Comparison of ENCODE assay signal across 8 mouse cellular contexts in genomic region chr7:6282749-6283148, GRCm38 (mm10). TPM values are rescaled to one million over a fixed set of nuclear protein-coding genes. Genes with fewer than 3 reads are reported as not detected.
DNase-seq lines count a peak whose midpoint lies in the region; ATAC-seq and TF ChIP-seq lines count a peak whose summit lies in the region.

No protein-coding gene starts in this region.

- H3K4me2 ChIP-seq in embryonic facial prominence, embryonic 15.5 days (replicated peaks): peak overlapping the region; percentile 63
- H3K4me2 ChIP-seq in heart, embryonic 11.5 days: peak overlapping the region; percentile 61
- peak overlapping the region; percentile 61 for H3K4me2 ChIP-seq in kidney, embryonic 15.5 days
- H3K4me2 ChIP-seq in myocyte (ENCODE audit: low read depth): peak overlapping the region; percentile 73

- DNase-seq in CD4-positive, CD25-positive, alpha-beta regulatory T cell, adult 2 months (ENCODE audit: low read depth, low spot score): peak; percentile 94
- DNase-seq in adrenal gland, postnatal 36 days: peak; percentile 67 to 82
- peak; percentile 78 for DNase-seq in liver, adult 2 months (ENCODE audit: extremely low read depth, low read depth, low spot score)
- peak; percentile 93 for DNase-seq in splenic B cell, adult 2 months (ENCODE audit: low read depth, low spot score)

- H3K79me2 ChIP-seq in liver, adult 2 months (ENCODE audit: control insufficient read depth, insufficient read depth, low read length): no peaks in the 10 kb centered on the region
- no peaks in the 10 kb centered on the region for H3K79me2 ChIP-seq in myocyte (ENCODE audit: control insufficient read depth, insufficient read depth)

- TF ChIP-seq POLR2A in liver, adult 2 months (IDR thresholded peaks at IDR 0.05; ENCODE audit: extremely low read depth, insufficient read depth, low read length): no peak
- TF ChIP-seq POLR2A in myocyte (IDR thresholded peaks at IDR 0.05; ENCODE audit: insufficient read length, low read depth): no peak

- peak overlapping the region; percentile 63 for H3K4me3 ChIP-seq in embryonic facial prominence, embryonic 15.5 days (replicated peaks)
- H3K4me3 ChIP-seq in heart, embryonic 11.5 days (ENCODE audit: low read depth, low read length): peak overlapping the region; percentile 56
- peak overlapping the region; percentile 57 for H3K4me3 ChIP-seq in kidney, embryonic 15.5 days (replicated peaks)
- peak overlapping the region; percentile 80 for H3K4me3 ChIP-seq in liver, adult 2 months (ENCODE audit: insufficient read depth, low read depth, low read length)
- peak overlapping the region; percentile 46 for H3K4me3 ChIP-seq in myocyte

- H3ac ChIP-seq in myocyte (ENCODE audit: control insufficient read depth, insufficient read length): peak overlapping the region; percentile 59

- peaks cover 13% of the 10 kb centered on the region for H3K4me1 ChIP-seq in embryonic facial prominence, embryonic 15.5 days
- peaks cover 8% of the 10 kb centered on the region for H3K4me1 ChIP-seq in heart, embryonic 11.5 days (ENCODE audit: control insufficient read depth, insufficient read depth, low read length)
- H3K4me1 ChIP-seq in kidney, embryonic 15.5 days: peaks cover 19% of the 10 kb centered on the region
- H3K4me1 ChIP-seq in liver, adult 2 months (ENCODE audit: control insufficient read depth, insufficient read depth, low read length): peaks cover 5% of the 10 kb centered on the region; the same call in 1 of the 2 replicates

- WGBS in embryonic facial prominence, embryonic 15.5 days: 0% methylated on average over 1 of the region's 1 CpGs
- WGBS in heart, embryonic 11.5 days (ENCODE audit: insufficient replicate concordance): 0% methylated on average over 1 of the region's 1 CpGs
- WGBS in kidney, embryonic 15.5 days: 0% methylated on average over 1 of the region's 1 CpGs
- 5% methylated on average over 1 of the region's 1 CpGs for WGBS in liver, adult 2 months

- H3K36me3 ChIP-seq in embryonic facial prominence, embryonic 15.5 days: no peaks in the 10 kb centered on the region
- H3K36me3 ChIP-seq in heart, embryonic 11.5 days (ENCODE audit: control insufficient read depth, insufficient read depth, low read length): no peaks in the 10 kb centered on the region
- H3K36me3 ChIP-seq in kidney, embryonic 15.5 days: no peaks in the 10 kb centered on the region
- no peaks in the 10 kb centered on the region for H3K36me3 ChIP-seq in liver, adult 2 months (ENCODE audit: control insufficient read depth, insufficient read depth, low read length)
- no peaks in the 10 kb centered on the region for H3K36me3 ChIP-seq in myocyte (ENCODE audit: control insufficient read depth, insufficient read depth)
- no peaks in the 10 kb centered on the region for H3K36me3 ChIP-seq in splenic B cell, adult 2 months (ENCODE audit: control insufficient read depth, insufficient read depth, low read length, poor library complexity, severe bottlenecking)

- H3K9me3 ChIP-seq in embryonic facial prominence, embryonic 15.5 days (replicated peaks): no peaks in the 10 kb centered on the region
- H3K9me3 ChIP-seq in heart, embryonic 11.5 days (replicated peaks; ENCODE audit: control insufficient read depth, low read length): no peaks in the 10 kb centered on the region
- H3K9me3 ChIP-seq in kidney, embryonic 15.5 days (replicated peaks): no peaks in the 10 kb centered on the region

- ATAC-seq in embryonic facial prominence, embryonic 15.5 days (ENCODE audit: insufficient number of reproducible peaks, low FRiP score, low TSS enrichment, low read depth): no peak
- ATAC-seq in heart, embryonic 11.5 days (replicated peaks; ENCODE audit: insufficient number of reproducible peaks, low FRiP score, low TSS enrichment): no peak
- ATAC-seq in kidney, embryonic 15.5 days (replicated peaks; ENCODE audit: low FRiP score): no peak

- no peak overlapping the region for H3K9ac ChIP-seq in embryonic facial prominence, embryonic 15.5 days
- H3K9ac ChIP-seq in heart, embryonic 11.5 days (ENCODE audit: low read depth, low read length): no peak overlapping the region
- no peak overlapping the region for H3K9ac ChIP-seq in kidney, embryonic 15.5 days
- H3K9ac ChIP-seq in liver, adult 2 months (ENCODE audit: low read depth, low read length): peak overlapping the region; percentile 59; the same call in 1 of the 2 replicates

- peak; percentile 55 for TF ChIP-seq CTCF in liver, adult 2 months (IDR thresholded peaks at IDR 0.05; ENCODE audit: low read depth, low read length)

- H3K27me3 ChIP-seq in embryonic facial prominence, embryonic 15.5 days: no peaks in the 10 kb centered on the region
- H3K27me3 ChIP-seq in heart, embryonic 11.5 days (ENCODE audit: control insufficient read depth, insufficient read depth, low read length): no peaks in the 10 kb centered on the region
- no peaks in the 10 kb centered on the region for H3K27me3 ChIP-seq in kidney, embryonic 15.5 days
- no peaks in the 10 kb centered on the region for H3K27me3 ChIP-seq in liver, adult 2 months (ENCODE audit: control insufficient read depth, insufficient read depth, low read length)
- peaks cover 6% of the 10 kb centered on the region for H3K27me3 ChIP-seq in myocyte (ENCODE audit: control insufficient read depth, insufficient read depth, insufficient read length)
- no peaks in the 10 kb centered on the region for H3K27me3 ChIP-seq in splenic B cell, adult 2 months (ENCODE audit: control insufficient read depth, insufficient read depth, low read length, poor library complexity, severe bottlenecking)

- H3K27ac ChIP-seq in embryonic facial prominence, embryonic 15.5 days (replicated peaks): peak overlapping the region; percentile 96
- H3K27ac ChIP-seq in heart, embryonic 11.5 days (ENCODE audit: low read depth, low read length): no peak overlapping the region
- 0 out of 2 replicates have a peak overlapping the region, but pooled peaks have one; percentile 87 for H3K27ac ChIP-seq in kidney, embryonic 15.5 days
- H3K27ac ChIP-seq in liver, adult 2 months (replicated peaks; ENCODE audit: insufficient read depth, low read depth, low read length): no peak overlapping the region

TF ChIP-seq in myocyte, 11 proteins besides CTCF, POLR2A, EP300 and RAD21:
- no peak for TF ChIP-seq REST (IDR thresholded peaks at IDR 0.05; ENCODE audit: insufficient read depth, insufficient read length)
- no peak for TF ChIP-seq MYOD1 (IDR thresholded peaks at IDR 0.05; ENCODE audit: control insufficient read depth in 1 of 3, insufficient read length in 2 of 3, low read depth in 2 of 3)
- no peak for TF ChIP-seq MAX (IDR thresholded peaks at IDR 0.05; ENCODE audit: low read depth)
- no peak for TF ChIP-seq MYOG (IDR thresholded peaks at IDR 0.05; ENCODE audit: control insufficient read depth in 1 of 3, insufficient read depth in 1 of 3, insufficient read length in 2 of 3, low read depth in 2 of 3)
- no peak for TF ChIP-seq USF1 (IDR thresholded peaks at IDR 0.05; ENCODE audit: low read depth)
- TF ChIP-seq E2F4 (IDR thresholded peaks at IDR 0.05; ENCODE audit: insufficient read depth): no peak
- TF ChIP-seq POLR2AphosphoS2 (IDR thresholded peaks at IDR 0.05; ENCODE audit: insufficient read length, low read depth): no peak

RNA-seq across cellular contexts. Expression of gene Zfp667, which starts 3.6 kb away (rescaled TPM):
- total RNA-seq in adrenal gland, postnatal 36 days (2021): 1 to 10 TPM; 5.9 to 9.8 TPM
- polyA plus RNA-seq in embryonic facial prominence, embryonic 15.5 days (2015; fragmentation: Nextera tagmentation; extraction: Ambion mirVana): 11.5 and 11.6 TPM in 2 replicates
- 6.3 and 6.7 TPM in 2 replicates for polyA plus RNA-seq in heart, embryonic 11.5 days (2014; fragmentation: Nextera tagmentation; extraction: Ambion mirVana)
- 5.9 and 6.3 TPM in 2 replicates for polyA plus RNA-seq in kidney, embryonic 15.5 days (2015; fragmentation: Nextera tagmentation; extraction: Ambion mirVana)
- total RNA-seq in liver, adult 2 months (2014; rRNA removed): 1.5 and 1.6 TPM in 2 replicates
- polyA plus RNA-seq in liver, adult 2 months (2012; rRNA removed): 0.21 and 0.43 TPM in 2 replicates
- 2.8 TPM for polyA plus RNA-seq in myocyte (2012; fragmentation: generic; extraction: Trizol)

RNA-seq across cellular contexts. Expression of gene Epp13, which starts 30.2 kb away (rescaled TPM):
- total RNA-seq in adrenal gland, postnatal 36 days (2021): not detected
- not detected in 2 replicates for polyA plus RNA-seq in embryonic facial prominence, embryonic 15.5 days (2015; fragmentation: Nextera tagmentation; extraction: Ambion mirVana)
- not detected in 2 replicates for polyA plus RNA-seq in heart, embryonic 11.5 days (2014; fragmentation: Nextera tagmentation; extraction: Ambion mirVana)
- polyA plus RNA-seq in kidney, embryonic 15.5 days (2015; fragmentation: Nextera tagmentation; extraction: Ambion mirVana): not detected in 2 replicates
- not detected in 2 replicates for total RNA-seq in liver, adult 2 months (2014; rRNA removed)
- not detected in 2 replicates for polyA plus RNA-seq in liver, adult 2 months (2012; rRNA removed)
- polyA plus RNA-seq in myocyte (2012; fragmentation: generic; extraction: Trizol): not detected

RNA-seq across cellular contexts. Expression of gene Zfp583, which starts 48.3 kb away (rescaled TPM):
- total RNA-seq in adrenal gland, postnatal 36 days (2021): 1 to 10 TPM; 2.1 to 3.2 TPM
- polyA plus RNA-seq in embryonic facial prominence, embryonic 15.5 days (2015; fragmentation: Nextera tagmentation; extraction: Ambion mirVana): 5.9 and 6.2 TPM in 2 replicates
- polyA plus RNA-seq in heart, embryonic 11.5 days (2014; fragmentation: Nextera tagmentation; extraction: Ambion mirVana): 4.4 and 5.1 TPM in 2 replicates
- polyA plus RNA-seq in kidney, embryonic 15.5 days (2015; fragmentation: Nextera tagmentation; extraction: Ambion mirVana): 5.1 and 6.2 TPM in 2 replicates
- total RNA-seq in liver, adult 2 months (2014; rRNA removed): 0.27 and 0.28 TPM in 2 replicates
- polyA plus RNA-seq in liver, adult 2 months (2012; rRNA removed): 0.05 TPM in 1 of 2 replicates, not detected in the other
- polyA plus RNA-seq in myocyte (2012; fragmentation: generic; extraction: Trizol): 0.80 TPM

Comparison
In these comparisons a context has a peak if more than half of its experiments do, and no peak if none do; other contexts are left out.
1. H3K27ac ChIP-seq: peak in embryonic facial prominence, embryonic 15.5 days (single experiment) and kidney, embryonic 15.5 days (single experiment); none in heart, embryonic 11.5 days (single experiment) and liver, adult 2 months (single experiment).
2. Peak in every context shown above with its lines, with median percentiles within 50 percentile points of each other: DNase-seq, H3K4me2 ChIP-seq and H3K4me3 ChIP-seq.